Mouse (Mus musculus): Measurements from ENCODE around the gene Ric3.
"Not testable (repeated sequence)": the region's sequence is repeated elsewhere in the genome, so short reads cannot be mapped to it uniquely, and the experiment has no call there.

The Ric3 gene

DNA sequence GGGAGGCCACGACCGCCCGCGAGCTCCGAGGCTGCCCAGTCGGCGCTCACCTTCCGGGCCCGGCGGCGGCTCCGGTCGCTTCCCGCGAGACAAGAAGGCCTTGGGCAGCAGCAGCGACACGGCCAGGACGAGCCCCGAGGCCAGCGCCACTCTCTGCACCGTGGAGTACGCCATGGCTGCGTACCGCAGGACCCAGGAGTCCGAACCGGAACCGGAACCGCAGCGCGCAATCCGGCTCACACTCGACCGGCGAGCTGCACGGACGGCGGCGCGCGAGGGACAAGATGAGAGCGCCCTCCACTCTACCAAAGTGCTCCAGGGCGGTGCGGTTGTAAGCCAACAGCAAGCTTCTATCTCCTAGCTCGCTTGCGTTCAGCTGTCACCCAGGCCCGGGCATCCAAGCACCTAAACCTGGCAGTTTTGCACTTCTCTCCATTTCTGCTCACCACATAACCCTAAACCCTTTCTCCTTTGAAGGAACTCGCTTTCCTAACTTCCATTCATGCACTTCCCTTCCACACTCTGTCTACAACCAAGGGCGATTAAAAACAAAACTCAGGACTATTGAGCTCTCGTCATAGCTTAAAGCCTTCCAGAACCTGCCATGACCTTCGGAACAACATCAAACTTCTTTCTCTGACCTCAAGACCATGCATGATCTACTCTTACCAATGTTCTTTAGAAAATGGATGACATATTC, at the start of gene Ric3:
Ric3 (minus strand) TSS at position 219 of the 700 bp plus-strand sequence.
- no peak for DNase-seq (ENCODE audit: low spot score in 2 of 2)

DNA sequence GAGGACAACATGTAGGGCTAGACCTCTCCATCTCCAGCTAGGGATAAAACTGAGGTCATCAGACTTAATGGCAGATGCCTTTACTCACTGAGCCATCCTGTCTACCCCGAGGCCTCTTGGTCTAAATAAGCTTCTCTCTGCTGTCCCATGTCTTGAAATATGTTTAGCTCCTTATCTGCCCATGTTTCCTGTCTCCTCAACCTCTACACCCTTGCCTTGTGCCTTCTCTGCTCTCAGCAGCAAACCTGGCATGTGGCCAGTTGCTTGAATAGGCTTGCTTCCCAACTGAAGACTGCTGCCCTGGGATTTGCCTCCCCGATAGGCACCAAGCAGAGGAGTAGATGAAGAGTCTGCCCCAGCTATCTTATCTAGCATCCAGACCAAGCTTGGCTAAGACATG, 48.4 kb upstream of the Ric3 start:
- DNase-seq (ENCODE audit: low spot score in 2 of 2), result no peak

DNA sequence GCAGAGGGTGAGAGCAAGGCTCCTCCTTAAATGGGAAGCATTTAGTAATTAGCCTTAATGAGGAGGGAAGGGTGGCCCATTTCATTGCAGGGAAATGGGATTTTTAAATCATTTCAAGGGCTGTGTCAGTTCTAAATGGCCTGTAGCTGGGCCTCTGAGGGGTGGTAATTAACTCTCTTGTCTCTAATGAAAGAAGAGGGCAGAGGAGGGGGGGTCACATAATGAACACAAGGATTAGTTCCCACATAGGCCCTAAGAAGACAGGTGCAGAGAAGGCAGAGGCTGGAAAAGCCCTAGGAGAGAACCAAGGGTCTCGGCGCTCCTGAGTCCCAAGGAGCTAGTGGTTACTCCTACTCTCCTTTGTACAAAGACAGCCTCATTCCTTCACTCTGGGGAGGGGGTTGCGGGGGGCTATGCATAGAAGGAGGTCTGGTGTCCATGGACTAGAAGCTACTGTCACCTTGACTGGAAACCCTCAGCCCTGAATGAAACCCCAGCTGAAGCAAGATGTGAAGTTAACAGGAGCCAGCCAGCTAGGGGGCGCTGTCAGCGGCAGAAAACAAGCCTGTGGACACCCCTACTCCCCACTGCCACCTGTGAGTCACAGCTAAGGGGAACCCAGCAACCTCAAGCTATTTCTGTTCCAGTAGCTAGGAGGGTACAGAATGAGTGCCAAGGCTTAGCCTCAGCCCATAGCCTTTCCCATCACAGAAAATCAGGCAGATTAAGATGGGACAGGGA, 47.0 kb upstream of the Ric3 start:
- no peak for DNase-seq (ENCODE audit: low spot score in 2 of 2)

DNA sequence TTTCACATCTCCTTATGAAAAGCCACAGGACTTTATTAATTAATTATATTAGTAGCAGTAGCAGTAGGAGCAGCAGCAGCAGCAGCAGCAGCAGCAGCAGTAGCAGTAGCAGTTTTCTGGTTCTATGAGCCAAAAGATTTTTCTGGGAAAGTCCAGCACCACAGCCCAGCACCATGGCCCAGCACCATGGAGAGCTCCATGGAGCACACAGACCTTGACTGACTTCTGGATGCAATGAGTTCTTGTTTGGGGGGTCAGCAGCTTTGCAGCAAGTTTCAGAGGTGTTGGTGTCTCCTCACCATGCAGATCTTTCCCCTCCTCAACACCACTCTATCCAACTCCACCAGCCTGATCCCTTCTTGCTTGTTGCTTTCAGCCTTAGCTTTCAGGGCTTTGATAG, 46.3 kb upstream of the Ric3 start:
- no peak for DNase-seq (ENCODE audit: low spot score in 2 of 2)

DNA sequence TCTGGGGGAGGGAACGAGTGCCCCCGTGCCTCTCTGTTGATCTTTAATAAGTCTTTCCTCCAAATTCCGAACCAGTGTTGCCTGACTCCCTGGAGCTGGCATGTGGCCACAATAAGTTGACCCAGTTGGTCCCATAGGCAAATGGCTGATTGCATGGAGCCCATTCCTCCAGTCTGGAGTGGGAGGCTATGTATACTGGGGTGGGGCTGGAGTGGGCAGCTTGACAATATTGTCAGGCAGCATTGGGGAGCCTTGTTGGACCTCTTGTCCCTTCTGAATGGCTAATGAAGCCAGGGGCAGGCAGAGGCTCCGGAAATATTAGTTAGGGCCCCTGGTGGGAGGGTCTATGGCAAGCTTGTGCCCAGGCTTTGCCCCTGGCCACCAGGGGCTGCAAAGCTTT, 32.8 kb upstream of the Ric3 start:
- DNase-seq (ENCODE audit: low spot score in 2 of 2), result no peak

DNA sequence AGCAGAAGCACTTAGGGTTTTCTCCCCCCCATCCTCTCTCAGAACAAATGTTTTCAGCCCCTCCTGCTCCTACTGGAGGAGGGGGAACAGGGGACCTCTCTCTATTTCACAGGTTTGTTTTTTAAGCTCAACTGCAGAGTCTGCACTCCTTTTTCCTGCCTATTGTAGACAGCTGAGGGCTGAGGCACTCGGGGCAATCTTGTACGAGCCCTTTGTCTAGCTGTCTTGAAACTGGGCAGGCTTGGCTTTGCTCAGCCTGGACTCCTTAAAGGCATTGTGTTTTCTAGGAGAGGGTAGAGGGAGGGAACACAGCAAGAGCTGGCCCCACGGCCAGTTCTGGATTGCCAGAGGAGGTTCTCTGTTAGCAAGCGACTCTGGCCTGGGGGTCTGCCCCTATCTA, 32.4 kb upstream of the Ric3 start:
- DNase-seq (ENCODE audit: low spot score in 2 of 2), result not testable (repeated sequence)

DNA sequence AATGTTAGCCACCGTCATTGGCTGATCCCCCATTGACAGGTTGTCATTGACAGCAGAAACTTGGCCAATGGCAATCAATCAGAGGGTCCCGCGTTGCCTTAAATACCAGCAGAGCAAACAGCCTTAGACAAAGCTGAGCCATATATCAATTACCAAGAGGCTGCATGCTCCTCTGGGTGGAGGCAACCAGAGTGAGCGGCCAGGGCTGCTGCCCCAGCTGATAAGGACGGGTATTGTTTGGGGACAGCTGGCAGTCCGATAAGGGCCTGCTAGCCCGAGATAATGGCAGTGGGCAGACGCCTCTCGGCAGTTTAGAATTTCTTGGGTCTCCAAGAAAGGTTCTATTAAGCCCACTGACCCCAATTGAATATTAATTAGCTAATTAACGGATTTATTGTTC, 31.8 kb upstream of the Ric3 start:
- DNase-seq (ENCODE audit: low spot score in 2 of 2), result peak; percentile 57 to 72

DNA sequence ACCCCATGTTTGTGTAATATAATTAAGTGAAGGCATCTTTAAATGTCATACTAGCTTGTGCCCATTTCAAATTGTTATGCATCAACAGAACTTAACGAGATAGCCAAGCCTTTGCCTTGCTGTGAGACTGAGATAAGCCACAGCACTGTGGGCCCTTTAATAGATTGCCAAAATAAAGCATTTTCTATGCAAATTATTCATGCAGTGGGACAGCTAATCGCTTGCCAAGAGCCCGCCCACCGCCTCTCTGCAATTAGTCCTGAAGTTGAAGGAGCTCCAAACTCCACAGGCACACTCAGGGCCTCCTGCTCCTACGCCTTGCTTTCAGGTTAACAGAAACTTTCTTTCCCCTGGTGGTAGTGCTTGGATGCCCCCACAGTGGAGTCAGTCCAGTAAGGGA, 27.9 kb upstream of the Ric3 start:
- peak; percentile 24 to 56 for DNase-seq (ENCODE audit: low spot score in 2 of 2)

DNA sequence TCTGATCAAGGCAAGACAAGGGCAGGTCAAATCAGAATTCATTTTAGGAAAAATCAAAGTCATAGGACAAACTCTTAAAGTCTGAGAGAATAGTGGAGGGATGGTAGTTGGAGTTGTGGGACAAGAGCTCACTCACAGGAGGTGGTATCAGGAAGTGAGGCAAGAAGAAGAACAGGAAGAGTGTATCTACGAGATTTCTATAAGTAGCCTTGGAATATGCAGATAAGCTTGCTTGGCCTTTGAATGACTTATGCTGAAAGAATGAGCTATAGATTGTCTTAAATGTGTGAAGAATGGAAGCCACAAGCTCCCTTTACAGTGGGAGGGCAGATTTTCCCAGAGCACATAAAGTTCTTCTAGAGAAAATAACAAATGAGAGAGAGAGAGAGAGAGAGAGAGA, 21.8 kb upstream of the Ric3 start:
- no peak for DNase-seq (ENCODE audit: low spot score in 2 of 2)

DNA sequence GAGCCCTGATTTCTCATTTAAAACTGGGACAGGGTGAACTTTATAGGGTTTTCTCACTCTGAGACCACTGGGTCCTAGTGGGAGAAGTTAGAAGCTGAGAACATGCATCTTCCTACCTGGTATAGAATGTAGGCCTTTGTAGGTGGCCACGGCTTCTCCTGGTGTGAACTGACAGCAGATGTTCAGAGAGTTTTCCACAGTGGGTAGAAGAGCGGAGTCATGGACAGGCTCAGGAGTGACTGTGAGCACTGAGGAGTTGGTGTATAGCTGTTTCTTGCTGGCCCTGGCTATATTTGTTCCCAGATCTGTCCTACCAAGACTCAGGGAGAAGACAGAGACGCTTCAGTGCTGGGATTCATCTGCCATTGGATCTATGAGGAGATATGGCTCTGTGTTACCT, 18.0 kb upstream of the Ric3 start:
- DNase-seq (ENCODE audit: low spot score in 2 of 2), result no peak

DNA sequence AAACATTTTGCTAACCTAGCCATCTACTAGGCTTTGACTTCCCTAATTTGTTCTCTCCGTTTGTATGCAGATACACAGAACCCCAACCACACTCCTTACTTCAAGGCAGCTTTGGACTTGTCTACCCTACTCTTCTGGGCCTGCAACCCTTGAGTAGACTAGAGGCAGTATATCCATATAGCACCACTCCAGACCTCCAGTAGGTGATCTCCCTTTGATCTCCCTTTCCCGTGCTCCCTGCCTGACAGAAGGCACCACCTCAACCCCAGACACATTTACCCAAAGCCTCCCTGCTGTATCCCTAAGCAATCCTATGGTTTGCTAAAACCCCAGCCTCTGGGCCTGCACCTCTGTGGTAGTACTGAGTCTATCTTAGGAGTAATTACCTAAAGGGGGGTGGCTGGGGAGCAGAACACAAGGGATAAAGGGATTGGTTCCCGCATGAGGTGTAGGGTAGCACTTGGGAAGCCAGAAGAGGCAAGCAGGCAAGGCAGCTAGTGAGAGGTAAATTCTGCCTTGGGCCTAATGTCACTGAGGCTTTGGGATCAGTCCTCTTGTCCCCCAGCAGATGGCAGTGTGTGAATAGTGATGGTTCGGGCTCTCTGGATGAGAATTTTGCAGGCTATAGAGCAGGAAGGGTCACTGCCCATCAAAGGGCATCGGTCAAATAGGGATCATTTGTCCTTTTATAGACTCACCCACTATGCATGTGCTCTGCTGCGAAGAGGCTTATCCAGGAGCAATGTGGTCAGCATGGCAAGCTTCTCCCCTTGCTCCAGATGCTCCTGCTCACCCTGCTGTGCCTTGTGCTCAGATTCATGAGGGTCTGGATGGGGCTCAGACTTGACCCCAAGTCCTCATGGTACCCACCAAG, 15.3 kb upstream of the Ric3 start:
- DNase-seq (ENCODE audit: low spot score in 2 of 2), result no peak

DNA sequence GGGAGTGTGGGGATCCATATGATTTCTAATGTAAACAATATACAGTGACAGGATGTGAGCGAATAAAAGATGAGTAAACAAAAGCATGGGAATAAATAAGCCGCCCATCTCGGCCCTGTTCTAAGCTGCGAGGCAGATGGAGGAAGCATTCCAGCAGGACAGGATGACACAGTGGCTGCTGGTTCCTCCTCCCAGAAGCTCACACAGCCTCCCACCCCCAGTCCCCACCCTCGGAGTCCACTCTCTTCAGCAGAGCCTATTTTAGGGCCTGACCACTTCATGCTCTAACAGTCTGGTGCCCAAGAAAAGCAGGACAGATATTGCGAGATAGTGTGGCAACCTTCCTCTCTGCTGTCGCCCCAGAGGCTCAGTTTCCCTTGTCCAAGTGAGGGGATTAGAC, 14.1 kb upstream of the Ric3 start:
- DNase-seq (ENCODE audit: low spot score in 2 of 2), result no peak

DNA sequence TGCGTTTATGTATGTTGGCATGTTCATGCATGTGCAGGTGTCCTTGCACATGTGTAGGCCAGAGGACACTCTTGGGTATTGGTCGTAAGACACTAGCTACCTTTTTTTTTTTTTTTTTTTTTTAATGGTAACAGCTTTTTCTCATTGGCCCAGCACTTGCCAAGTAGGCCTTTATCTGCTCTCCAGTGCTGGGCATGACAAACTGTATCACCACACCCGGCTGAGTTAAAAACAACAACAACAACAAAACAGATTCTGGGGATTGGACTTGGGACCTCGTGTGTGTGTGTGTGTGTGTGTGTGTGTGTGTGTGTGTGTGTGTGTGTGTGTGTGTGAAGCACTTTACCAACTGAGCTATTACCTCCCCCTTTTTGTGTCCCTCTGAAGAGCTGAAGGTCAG, 13.5 kb upstream of the Ric3 start:
- DNase-seq (ENCODE audit: low spot score in 2 of 2), result no peak

DNA sequence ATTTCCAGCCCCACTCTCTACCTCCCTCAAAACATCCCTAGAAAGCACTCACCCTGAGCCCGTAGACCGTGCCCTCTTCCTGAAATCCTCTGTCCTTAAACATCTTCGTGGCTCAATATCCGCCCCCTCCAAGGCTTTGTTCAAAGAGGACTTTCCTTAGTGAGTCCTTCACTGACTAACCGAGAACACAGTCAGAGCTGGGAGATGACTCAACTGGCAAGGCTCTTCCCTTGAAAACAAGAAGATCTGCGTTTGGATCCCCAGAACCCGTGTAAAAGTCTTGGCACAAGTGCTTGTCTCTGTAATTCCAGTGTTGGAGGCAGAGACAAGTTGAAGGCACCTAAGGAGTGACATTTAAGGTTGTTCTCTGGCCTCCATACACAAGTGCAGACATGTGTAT, 11.2 kb upstream of the Ric3 start:
- no peak for DNase-seq (ENCODE audit: low spot score in 2 of 2)

DNA sequence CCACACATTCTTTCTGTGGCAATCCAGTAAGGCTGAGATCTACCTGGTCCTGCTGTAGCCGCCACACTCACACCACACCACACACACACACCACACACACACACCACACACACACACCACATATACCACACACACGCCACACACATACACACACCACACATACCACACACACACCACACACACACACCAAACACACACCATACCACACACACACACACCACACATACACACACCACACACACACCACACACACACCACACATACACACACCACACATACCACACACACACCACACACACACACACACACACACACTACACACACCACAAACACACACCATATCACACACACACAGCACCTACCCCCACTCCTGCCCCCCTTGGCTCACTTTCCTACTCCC, 8.2 kb upstream of the Ric3 start:
- DNase-seq (ENCODE audit: low spot score in 2 of 2), result not testable (repeated sequence)

DNA sequence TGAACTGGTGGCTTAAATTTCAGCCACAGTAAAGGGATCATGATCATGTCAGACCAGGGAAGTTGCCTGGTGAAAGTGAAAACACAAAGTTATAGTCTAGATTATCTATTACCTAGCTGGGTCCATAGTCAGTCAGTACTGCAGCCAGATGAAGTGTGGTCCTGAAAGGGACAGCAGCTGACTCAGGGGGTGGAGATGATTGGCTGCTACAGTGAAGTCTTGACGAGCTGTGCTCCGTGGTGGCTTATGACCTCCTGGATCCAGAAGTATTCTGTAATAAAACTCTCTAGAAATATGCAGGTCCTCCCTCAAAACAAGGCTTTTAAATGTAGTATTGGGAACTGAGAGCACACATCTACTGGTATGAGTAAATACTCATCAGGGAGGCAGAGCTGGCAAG, 3.8 kb upstream of the Ric3 start:
- DNase-seq (ENCODE audit: low spot score in 2 of 2), result no peak

DNA sequence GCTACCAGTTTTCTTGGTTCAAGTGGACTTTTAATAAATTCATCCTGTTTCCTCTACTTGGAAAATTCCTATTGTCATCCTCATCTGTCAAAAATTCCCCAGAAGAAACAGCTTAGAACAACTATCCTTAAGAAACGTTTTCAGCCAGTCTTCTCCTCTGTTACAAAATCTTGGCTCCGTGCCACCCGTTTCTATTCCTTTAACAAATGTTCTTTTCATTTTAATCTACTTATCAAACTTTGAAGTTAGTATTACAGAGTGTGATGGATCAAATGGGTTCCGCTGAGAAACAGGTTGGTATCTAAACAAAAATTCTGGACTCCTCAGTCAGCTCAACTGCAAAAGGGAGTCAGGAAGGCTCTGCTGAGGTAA, 668 bp upstream of the Ric3 start:
- DNase-seq (ENCODE audit: low spot score in 2 of 2), result no peak

DNA sequence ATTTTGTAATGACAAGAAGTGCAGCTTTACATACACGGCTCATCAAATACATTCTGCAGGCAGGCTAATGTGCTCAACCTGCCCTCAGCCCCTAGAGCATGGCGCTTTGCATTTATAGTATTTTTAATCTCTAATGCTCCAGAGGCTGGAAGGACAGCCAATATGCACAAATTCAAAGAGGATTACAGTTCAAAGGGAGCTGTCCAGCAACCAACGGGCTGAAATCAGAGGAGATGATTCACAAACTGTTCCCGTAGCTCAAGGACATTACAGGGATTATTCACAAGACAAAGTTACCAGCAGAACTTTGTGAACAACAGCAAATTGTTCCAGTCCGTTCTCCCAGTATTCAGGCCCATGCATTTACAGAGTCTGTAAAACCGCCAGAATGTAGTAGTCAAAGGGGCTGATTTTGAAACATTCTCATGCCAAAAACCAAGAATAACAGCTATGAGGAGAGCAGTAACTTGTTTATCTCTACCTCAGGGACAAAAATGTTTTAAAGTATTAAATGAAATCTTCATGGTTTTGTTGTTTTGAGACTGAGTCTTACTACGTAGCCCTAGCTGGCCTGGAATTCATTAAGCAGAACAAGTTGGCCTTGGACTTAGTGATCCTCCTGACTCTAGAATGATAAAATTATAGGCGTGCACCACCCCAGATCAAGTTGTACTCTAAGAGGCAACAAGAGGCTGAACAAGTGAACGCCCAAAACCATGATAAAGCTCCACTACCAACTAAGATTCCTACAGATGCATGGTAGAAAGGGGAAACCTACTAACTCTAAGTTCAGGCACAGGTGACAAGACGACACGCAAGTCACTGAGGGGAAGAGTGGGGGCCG, 640 bp downstream of the Ric3 start:
- DNase-seq (ENCODE audit: low spot score in 2 of 2), result no peak

DNA sequence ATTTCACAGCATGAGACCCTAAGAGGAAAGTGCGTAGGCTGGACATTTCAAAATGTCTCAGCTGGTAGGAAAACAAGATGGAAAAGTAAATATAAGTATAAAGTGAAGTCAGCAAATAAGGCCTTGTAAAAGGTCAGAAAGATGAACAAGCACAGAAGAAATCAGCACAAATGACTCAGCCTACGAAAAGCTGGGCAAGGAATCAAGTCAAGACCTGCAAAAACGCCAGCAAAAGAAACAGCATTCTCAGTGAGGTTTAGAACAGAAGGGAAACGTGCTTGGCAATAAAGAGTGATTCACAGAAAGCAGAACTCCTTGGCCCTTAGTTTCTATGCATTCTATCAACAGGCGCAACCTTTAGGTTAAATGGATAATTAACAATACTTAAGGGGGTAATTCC, 10.8 kb downstream of the Ric3 start:
- DNase-seq (ENCODE audit: low spot score in 2 of 2), result no peak

DNA sequence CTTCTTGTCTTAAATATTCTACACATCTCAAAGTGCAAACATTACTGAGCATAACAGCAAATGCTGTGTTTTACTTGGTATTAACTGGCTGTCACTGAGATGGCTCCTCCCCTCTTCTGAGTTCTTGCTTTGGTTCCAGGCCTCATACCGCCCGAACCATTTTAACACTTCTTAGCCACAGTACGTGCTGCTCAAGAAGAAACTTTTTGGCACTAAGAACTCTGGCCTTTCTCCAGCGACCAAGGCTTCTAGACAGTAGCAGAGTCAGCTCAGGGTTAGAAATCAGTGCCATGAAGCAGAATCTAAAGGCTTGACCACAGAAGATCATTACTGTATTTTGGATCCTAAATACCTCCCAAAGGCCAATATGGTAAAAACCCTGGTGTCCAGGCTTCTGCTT, 13.5 kb downstream of the Ric3 start:
- DNase-seq (ENCODE audit: low spot score in 2 of 2), result no peak

DNA sequence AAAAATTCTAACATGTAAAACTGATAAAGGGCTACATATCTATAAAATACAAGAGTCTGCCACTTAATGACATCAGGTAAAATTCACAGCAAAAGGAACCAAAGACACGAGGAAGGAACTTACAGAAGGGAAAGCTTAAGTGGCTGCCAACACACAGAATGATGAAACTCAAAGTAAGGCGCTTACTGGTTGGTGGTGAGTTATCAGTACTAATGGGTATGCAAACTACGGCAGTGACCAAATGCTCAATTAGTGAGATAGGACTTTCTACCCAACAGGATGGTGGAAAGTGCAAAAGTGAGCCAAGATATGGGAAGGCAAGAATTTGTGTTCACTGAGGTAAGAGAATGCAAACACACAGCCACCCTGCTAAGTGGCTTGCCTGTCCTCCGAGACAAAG, 23.6 kb downstream of the Ric3 start:
- DNase-seq (ENCODE audit: low spot score in 2 of 2), result no peak

DNA sequence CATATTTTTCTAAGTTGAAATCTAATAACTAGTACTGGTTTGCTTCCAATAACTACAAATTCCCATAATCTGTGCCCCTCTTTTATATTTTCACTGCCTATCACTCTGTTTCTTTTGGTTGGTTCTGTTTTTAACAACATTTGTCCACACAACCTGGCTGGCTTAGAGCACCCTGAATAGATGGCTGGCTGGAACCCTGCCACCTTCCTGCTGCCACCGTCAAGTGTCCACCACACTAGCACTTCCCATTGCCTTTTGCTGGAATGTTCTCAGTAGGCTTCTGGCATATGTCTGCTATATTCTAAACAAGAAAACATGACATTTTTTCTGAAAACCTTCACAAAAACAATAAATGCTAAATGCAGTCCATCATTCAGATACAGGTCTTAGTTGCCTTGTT, 32.3 kb downstream of the Ric3 start:
- no peak for DNase-seq (ENCODE audit: low spot score in 2 of 2)
